Mouse (Mus musculus): ENCODE results near the gene S100a8. TPM values are rescaled to one million over a fixed set of nuclear protein-coding genes. Genes with fewer than 3 reads are reported as not detected.

S100a8 gene
- polyA plus RNA-seq, 1 experiment from 2014 or later: 58.0 TPM

DNA sequence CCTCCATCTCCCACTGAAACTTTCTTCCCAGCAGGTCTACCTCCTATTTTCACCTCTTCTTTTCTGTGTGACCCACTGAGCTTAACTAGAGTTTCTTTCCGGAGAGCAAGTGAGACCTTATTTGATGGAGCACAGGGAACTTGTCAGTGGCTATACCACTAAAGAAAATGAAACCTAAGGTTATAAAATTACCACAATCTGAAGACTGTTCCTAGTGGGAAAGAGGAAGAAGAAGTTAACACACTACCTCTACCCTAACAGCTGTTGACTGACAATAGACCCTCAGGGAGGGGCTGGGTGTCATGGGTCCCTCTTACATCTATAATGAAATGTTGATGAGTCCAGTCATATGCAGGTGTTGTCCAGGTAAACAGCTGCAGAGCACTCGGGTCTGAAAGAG is 36.8 kb upstream of the S100a8 start:
- Histone ChIP-seq H3K4me3 (ENCODE audit: low read depth, low read length) (no peak overlapping the region), H3K9ac (replicated peaks; ENCODE audit: low read depth, low read length) (no peak overlapping the region)

DNA sequence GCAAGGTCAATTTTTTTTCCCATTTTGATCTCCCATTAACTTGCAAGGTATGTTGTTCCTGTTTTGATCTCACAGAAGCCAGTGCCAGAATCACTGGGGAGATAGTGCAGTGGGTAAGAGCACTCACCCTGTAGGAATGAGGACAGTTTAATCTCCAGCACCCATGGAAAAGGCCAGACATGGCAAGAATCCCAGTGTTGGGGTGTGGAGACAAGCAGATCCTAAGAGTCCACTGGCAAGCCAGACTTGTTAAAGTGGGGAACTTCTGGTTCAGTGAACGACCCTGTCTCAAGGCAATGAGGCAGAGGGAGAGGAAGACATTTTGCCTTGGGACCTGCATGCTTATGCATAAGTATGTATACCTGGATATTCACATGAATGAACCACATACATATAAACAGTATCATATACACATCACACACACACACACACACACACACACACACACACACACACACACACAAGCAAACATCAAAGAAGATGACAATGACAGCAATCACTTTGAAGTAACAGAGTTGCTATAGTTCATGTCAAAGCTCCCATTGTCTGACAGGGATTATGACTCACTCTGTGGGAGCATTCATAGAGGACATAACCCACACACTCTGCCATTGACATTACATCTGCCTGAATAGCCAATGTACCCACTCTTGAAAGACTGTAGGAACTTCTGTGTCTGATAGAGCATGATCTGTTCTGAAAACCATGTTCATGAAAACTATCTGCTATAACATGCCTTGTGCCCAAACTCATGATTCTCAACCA is 30.1 kb upstream of the S100a8 start:
- Histone ChIP-seq H3K9me3 (ENCODE audit: control insufficient read depth, low read depth, low read length) (no peaks in the 10 kb centered on the region), H3K27me3 (ENCODE audit: control insufficient read depth, insufficient read depth, low read length) (no peaks in the 10 kb centered on the region), H3K27ac (ENCODE audit: low read length) (no peak overlapping the region), H3K4me2 (replicated peaks; ENCODE audit: low read depth, low read length) (no peak overlapping the region), H3K36me3 (ENCODE audit: control insufficient read depth, insufficient read depth, low read length) (no peaks in the 10 kb centered on the region), H3K4me1 (ENCODE audit: control insufficient read depth, insufficient read depth, low read length) (no peaks in the 10 kb centered on the region), H3K4me3 (ENCODE audit: low read depth, low read length) (no peak overlapping the region), H3K9ac (replicated peaks; ENCODE audit: low read depth, low read length) (no peak overlapping the region)
- no peak for ATAC-seq (ENCODE audit: insufficient number of reproducible peaks, insufficient read depth, low FRiP score, low read depth)
- 62% methylated on average over 1 of the region's 1 CpGs for WGBS

More for the DNA sequence above, 36.8 kb upstream of the S100a8 start:
- no peak overlapping the region for H3K27ac ChIP-seq (ENCODE audit: low read length)
- H3K4me1 ChIP-seq (ENCODE audit: control insufficient read depth, insufficient read depth, low read length): no peaks in the 10 kb centered on the region
- H3K4me2 ChIP-seq (replicated peaks; ENCODE audit: low read depth, low read length): no peak overlapping the region
- no peaks in the 10 kb centered on the region for H3K9me3 ChIP-seq (ENCODE audit: control insufficient read depth, low read depth, low read length)
- 78% methylated on average over 2 of the region's 2 CpGs for WGBS
- H3K27me3 ChIP-seq (ENCODE audit: control insufficient read depth, insufficient read depth, low read length): no peaks in the 10 kb centered on the region
- no peaks in the 10 kb centered on the region for H3K36me3 ChIP-seq (ENCODE audit: control insufficient read depth, insufficient read depth, low read length)
- ATAC-seq (ENCODE audit: insufficient number of reproducible peaks, insufficient read depth, low FRiP score, low read depth): no peak

DNA sequence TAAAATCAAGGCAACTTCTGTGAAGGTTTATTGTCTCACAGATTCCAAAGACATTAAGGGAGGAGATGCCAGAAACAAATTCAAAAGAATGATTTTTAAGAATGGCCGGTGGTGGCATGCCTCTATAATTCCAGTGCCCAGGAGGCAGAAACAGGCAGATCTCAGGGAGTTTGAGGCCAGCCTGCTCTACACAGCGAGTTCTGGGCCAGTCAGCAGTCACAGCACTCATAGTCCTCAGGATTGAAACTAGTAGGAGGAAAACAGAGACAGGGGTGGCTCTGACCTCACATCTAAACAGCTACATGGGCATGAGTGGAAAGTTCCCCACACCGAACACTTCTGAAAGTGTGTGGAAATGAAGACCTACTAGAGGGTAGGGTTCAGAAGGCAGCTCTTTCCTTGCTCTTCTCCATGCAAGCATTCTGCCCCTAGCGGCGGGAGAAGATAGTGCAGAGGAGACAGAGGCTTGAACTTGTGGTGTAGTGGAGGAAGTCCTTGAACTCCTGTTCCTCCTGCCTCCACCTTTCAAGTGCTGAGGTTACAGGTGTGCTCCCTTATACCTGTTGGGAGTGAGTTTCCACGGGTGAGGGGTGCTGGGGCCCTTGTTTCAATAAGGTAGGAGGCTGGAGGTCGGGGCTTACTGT is 29.1 kb upstream of the S100a8 start:
- H3K27ac ChIP-seq (ENCODE audit: low read length): no peak overlapping the region
- H3K9me3 ChIP-seq (ENCODE audit: control insufficient read depth, low read depth, low read length): no peaks in the 10 kb centered on the region
- 50% methylated on average over 7 of the region's 7 CpGs for WGBS
- no peaks in the 10 kb centered on the region for H3K27me3 ChIP-seq (ENCODE audit: control insufficient read depth, insufficient read depth, low read length)
- H3K4me2 ChIP-seq (replicated peaks; ENCODE audit: low read depth, low read length): no peak overlapping the region
- no peaks in the 10 kb centered on the region for H3K36me3 ChIP-seq (ENCODE audit: control insufficient read depth, insufficient read depth, low read length)
- no peaks in the 10 kb centered on the region for H3K4me1 ChIP-seq (ENCODE audit: control insufficient read depth, insufficient read depth, low read length)
- H3K9ac ChIP-seq (replicated peaks; ENCODE audit: low read depth, low read length): no peak overlapping the region
- no peak overlapping the region for H3K4me3 ChIP-seq (ENCODE audit: low read depth, low read length)
- no peak for ATAC-seq (ENCODE audit: insufficient number of reproducible peaks, insufficient read depth, low FRiP score, low read depth)

DNA sequence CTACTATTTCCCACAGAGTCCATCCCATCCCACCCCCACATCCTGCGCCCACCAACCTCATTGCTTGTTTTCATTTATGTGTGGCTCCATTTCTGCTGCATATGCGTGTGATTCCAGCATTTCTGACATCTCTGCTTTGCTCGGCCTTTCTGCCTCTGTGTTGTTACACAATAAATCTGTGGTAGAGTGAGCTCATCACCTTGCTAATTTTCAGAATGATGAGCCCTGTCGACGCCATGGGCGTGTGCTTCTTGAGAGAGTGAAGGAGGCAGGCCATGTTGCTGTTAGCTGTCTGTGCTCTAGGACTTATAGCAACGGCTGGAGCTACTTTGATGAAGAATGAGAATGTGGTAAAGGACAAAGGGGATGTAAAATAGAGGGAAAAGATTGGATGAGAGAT is 27.8 kb upstream of the S100a8 start:
- no peaks in the 10 kb centered on the region for H3K9me3 ChIP-seq (ENCODE audit: control insufficient read depth, low read depth, low read length)
- H3K36me3 ChIP-seq (ENCODE audit: control insufficient read depth, insufficient read depth, low read length): no peaks in the 10 kb centered on the region
- no peaks in the 10 kb centered on the region for H3K27me3 ChIP-seq (ENCODE audit: control insufficient read depth, insufficient read depth, low read length)
- no peak overlapping the region for H3K27ac ChIP-seq (ENCODE audit: low read length)
- no peak overlapping the region for H3K4me3 ChIP-seq (ENCODE audit: low read depth, low read length)
- no peak for ATAC-seq (ENCODE audit: insufficient number of reproducible peaks, insufficient read depth, low FRiP score, low read depth)
- H3K4me2 ChIP-seq (replicated peaks; ENCODE audit: low read depth, low read length): no peak overlapping the region
- no peaks in the 10 kb centered on the region for H3K4me1 ChIP-seq (ENCODE audit: control insufficient read depth, insufficient read depth, low read length)
- WGBS: 82% methylated on average over 7 of the region's 7 CpGs
- no peak overlapping the region for H3K9ac ChIP-seq (replicated peaks; ENCODE audit: low read depth, low read length)

DNA sequence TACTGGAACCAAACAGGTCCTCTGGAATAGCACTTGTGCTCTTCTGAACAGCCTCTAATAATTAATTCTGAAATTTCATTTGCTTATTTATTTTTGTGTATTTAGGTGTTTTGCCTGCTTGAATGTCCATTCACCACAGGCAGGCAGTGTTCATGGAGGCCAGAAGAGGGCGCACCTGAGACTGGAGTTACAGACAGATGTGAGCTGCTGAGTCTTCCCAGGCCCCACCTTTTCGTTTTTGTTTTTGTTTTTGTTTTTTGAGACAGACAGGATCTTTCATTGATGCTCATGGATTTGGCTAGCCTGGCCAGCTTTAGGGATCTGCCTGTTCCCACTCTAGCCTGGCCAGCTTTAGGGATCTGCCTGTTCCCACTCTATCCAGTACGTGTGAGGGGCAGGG is 24.6 kb upstream of the S100a8 start:
- H3K4me3 ChIP-seq (ENCODE audit: low read depth, low read length): no peak overlapping the region
- ATAC-seq (ENCODE audit: insufficient number of reproducible peaks, insufficient read depth, low FRiP score, low read depth): no peak

DNA sequence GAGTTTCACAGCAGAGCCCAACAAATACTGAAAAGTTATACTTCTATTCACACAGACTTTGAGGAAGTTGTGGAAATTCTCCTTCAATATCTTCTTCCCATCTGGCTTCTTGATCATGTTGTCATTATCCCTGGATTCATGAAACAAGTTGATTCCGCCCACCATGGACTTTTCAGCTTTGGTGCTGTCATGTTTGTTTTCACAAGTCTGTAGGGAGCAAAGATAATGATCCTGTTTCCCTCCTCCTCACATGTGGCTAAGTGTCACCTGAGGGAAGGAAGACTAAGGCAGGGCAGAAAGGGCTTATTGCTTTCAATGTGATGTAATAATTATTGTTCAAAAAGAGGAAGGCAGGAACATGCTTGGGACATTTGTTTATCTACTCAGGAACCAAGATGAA is 21.5 kb upstream of the S100a8 start:
- ATAC-seq (ENCODE audit: insufficient number of reproducible peaks, insufficient read depth, low FRiP score, low read depth): no peak
- no peak overlapping the region for H3K4me2 ChIP-seq (replicated peaks; ENCODE audit: low read depth, low read length)
- no peaks in the 10 kb centered on the region for H3K36me3 ChIP-seq (ENCODE audit: control insufficient read depth, insufficient read depth, low read length)
- no peaks in the 10 kb centered on the region for H3K4me1 ChIP-seq (ENCODE audit: control insufficient read depth, insufficient read depth, low read length)
- H3K9me3 ChIP-seq (ENCODE audit: control insufficient read depth, low read depth, low read length): no peaks in the 10 kb centered on the region
- H3K27me3 ChIP-seq (ENCODE audit: control insufficient read depth, insufficient read depth, low read length): no peaks in the 10 kb centered on the region
- H3K27ac ChIP-seq (ENCODE audit: low read length): no peak overlapping the region
- WGBS: 86% methylated on average over 1 of the region's 1 CpGs
- no peak overlapping the region for H3K4me3 ChIP-seq (ENCODE audit: low read depth, low read length)
- no peak overlapping the region for H3K9ac ChIP-seq (replicated peaks; ENCODE audit: low read depth, low read length)

More for the DNA sequence above, 24.6 kb upstream of the S100a8 start:
- Histone ChIP-seq H3K9ac (replicated peaks; ENCODE audit: low read depth, low read length) (no peak overlapping the region), H3K27me3 (ENCODE audit: control insufficient read depth, insufficient read depth, low read length) (no peaks in the 10 kb centered on the region), H3K36me3 (ENCODE audit: control insufficient read depth, insufficient read depth, low read length) (no peaks in the 10 kb centered on the region), H3K4me2 (replicated peaks; ENCODE audit: low read depth, low read length) (no peak overlapping the region), H3K9me3 (ENCODE audit: control insufficient read depth, low read depth, low read length) (no peaks in the 10 kb centered on the region), H3K27ac (ENCODE audit: low read length) (no peak overlapping the region), H3K4me1 (ENCODE audit: control insufficient read depth, insufficient read depth, low read length) (no peaks in the 10 kb centered on the region)
- 54% methylated on average over 3 of the region's 3 CpGs for WGBS

DNA sequence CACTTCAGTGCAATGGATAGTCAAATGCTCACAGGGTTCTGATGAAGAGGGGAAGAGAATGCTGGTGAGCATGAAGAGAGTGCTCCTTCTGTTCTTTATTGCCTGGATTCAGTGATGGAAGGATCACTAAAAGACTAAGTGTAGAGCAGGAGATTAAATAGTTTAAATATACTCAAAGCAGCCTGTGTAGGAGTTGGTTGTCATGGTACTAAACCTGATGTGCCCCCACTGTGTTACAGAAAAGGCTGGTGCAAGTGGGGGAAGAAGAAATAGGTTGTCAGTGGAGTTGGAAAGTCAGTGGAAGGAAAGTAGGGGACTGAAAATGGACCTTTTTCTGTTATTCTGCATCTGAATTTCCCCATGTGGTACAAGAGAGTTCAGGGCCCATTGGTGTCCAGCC is 19.8 kb upstream of the S100a8 start:
- Histone ChIP-seq H3K4me3 (ENCODE audit: low read depth, low read length) (no peak overlapping the region), H3K9me3 (ENCODE audit: control insufficient read depth, low read depth, low read length) (no peaks in the 10 kb centered on the region), H3K27ac (ENCODE audit: low read length) (no peak overlapping the region), H3K27me3 (ENCODE audit: control insufficient read depth, insufficient read depth, low read length) (no peaks in the 10 kb centered on the region), H3K9ac (replicated peaks; ENCODE audit: low read depth, low read length) (no peak overlapping the region), H3K4me1 (ENCODE audit: control insufficient read depth, insufficient read depth, low read length) (no peaks in the 10 kb centered on the region), H3K36me3 (ENCODE audit: control insufficient read depth, insufficient read depth, low read length) (no peaks in the 10 kb centered on the region), H3K4me2 (replicated peaks; ENCODE audit: low read depth, low read length) (no peak overlapping the region)
- no peak for ATAC-seq (ENCODE audit: insufficient number of reproducible peaks, insufficient read depth, low FRiP score, low read depth)

DNA sequence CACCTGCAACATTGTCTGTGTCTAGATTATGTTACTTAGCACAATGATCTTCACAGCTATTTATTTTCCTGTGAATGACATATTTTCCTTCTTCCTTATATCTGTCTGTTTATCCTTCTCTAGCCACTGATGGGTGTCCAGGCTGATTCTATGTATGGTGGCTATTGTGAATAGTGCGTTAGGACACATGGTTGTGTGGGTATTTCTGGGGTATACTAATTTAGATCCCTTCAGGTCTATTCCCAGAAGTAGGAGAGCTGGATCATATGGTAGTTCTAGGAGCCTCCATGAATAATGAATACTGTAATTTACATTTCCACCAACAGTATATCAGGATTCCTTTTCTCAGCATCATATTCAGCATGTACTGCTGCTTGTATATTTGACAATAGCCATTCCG is 18.9 kb upstream of the S100a8 start:
- no peak for ATAC-seq (ENCODE audit: insufficient number of reproducible peaks, insufficient read depth, low FRiP score, low read depth)
- Histone ChIP-seq H3K9me3 (ENCODE audit: control insufficient read depth, low read depth, low read length) (no peaks in the 10 kb centered on the region), H3K4me2 (replicated peaks; ENCODE audit: low read depth, low read length) (no peak overlapping the region), H3K4me3 (ENCODE audit: low read depth, low read length) (no peak overlapping the region), H3K27ac (ENCODE audit: low read length) (no peak overlapping the region), H3K36me3 (ENCODE audit: control insufficient read depth, insufficient read depth, low read length) (no peaks in the 10 kb centered on the region), H3K9ac (replicated peaks; ENCODE audit: low read depth, low read length) (no peak overlapping the region), H3K4me1 (ENCODE audit: control insufficient read depth, insufficient read depth, low read length) (no peaks in the 10 kb centered on the region), H3K27me3 (ENCODE audit: control insufficient read depth, insufficient read depth, low read length) (no peaks in the 10 kb centered on the region)
- WGBS: 88% methylated on average over 2 of the region's 2 CpGs

Data from stomach, embryonic 14.5 days (tissue).